Mouse (Mus musculus) liver, embryonic 14.5 days (tissue): ENCODE measurements at regions not wholly inside any gene's neighbourhood (a gene's known extent, or its start where the extent isn't known, plus 50 kb on each side); places are given as distances from the start of the nearest gene placed in this dataset.

Experiments
- ATAC-seq: fragments of 200-750 bp; cut with Nextera tagmentation; 2 replicates; pipeline ENCODE4 v1.8.0; 2017; ENCODE audit warnings: moderate number of reproducible peaks, mild to moderate bottlenecking, moderate library complexity; ENCODE audit not compliant: insufficient read depth
- DNase-seq, 3 experiments: peaks; one replicate each; pipeline ENCODE4 v3.0.0-alpha.2; 2012 to 2013; ENCODE audit warnings: low read depth in 3 of 3, low spot score in 3 of 3
- H3K27ac ChIP-seq: fragments of 300-500 bp; sonication (generic); 2 replicates; pipeline ENCODE4 v1.5.1; 2014; ENCODE audit warnings: moderate library complexity, mild to moderate bottlenecking, control low read depth, inconsistent platforms
- H3K27me3 ChIP-seq: fragments of 300-500 bp; sonication (generic); 2 replicates; pipeline ENCODE4 v1.6.1; 2014; ENCODE audit warnings: mild to moderate bottlenecking, low read length, moderate library complexity; ENCODE audit not compliant: control insufficient read depth, insufficient read depth
- H3K36me3 ChIP-seq: fragments of 300-500 bp; sonication (generic); replicated peaks from 2 replicates; pipeline ENCODE4 v1.6.1; 2014; ENCODE audit warnings: low read depth; ENCODE audit not compliant: control insufficient read depth, insufficient read depth
- H3K4me1 ChIP-seq, 2 experiments: fragments of 200-500 bp in 1 of 2; fragments of 300-500 bp in 1 of 2; sonication (generic) in 1 of 2; replicated peaks; 2 replicates each; pipeline ENCODE4 v1.6.1; 2012 to 2014; ENCODE audit warnings: antibody characterized with exemption in 1 of 2, inconsistent platforms in 1 of 2, low read length in 1 of 2; ENCODE audit not compliant: control insufficient read depth in 2 of 2, insufficient read depth in 2 of 2
- H3K4me2 ChIP-seq: fragments of 300-500 bp; sonication (generic); 2 replicates; pipeline ENCODE4 v1.6.1; 2014; ENCODE audit warnings: low read depth, mild to moderate bottlenecking, control low read depth, moderate library complexity
- H3K4me3 ChIP-seq, 2 experiments: fragments of 200-500 bp in 1 of 2; fragments of 300-500 bp in 1 of 2; sonication (generic) in 1 of 2; 2 replicates each; pipeline ENCODE4 v1.5.1; 2012 to 2014; ENCODE audit warnings: low read depth in 2 of 2, low read length in 2 of 2, mild to moderate bottlenecking in 2 of 2, control low read depth in 1 of 2, inconsistent platforms in 1 of 2, moderate library complexity in 1 of 2; ENCODE audit not compliant: insufficient read depth in 1 of 2
- H3K9ac ChIP-seq: fragments of 300-500 bp; sonication (generic); replicated peaks from 2 replicates; pipeline ENCODE4 v1.6.1; 2014; ENCODE audit warnings: mild to moderate bottlenecking, control low read depth, moderate library complexity
- H3K9me3 ChIP-seq: fragments of 300-500 bp; sonication (generic); 2 replicates; pipeline ENCODE4 v1.6.1; 2016; ENCODE audit warnings: low read length, mixed read lengths; ENCODE audit not compliant: control insufficient read depth
- CTCF ChIP-seq: IDR thresholded peaks from 2 replicates; pipeline ENCODE4 v1.5.1; 2016; ENCODE audit warnings: antibody characterized with exemption, low read depth, control low read depth
- EP300 ChIP-seq: IDR thresholded peaks from 2 replicates; pipeline ENCODE4 v1.6.1; 2016; ENCODE audit warnings: antibody characterized with exemption, low read depth
- WGBS: fragments of 180-500 bp; shearing (Covaris S2); extraction: QIAGEN DNeasy Blood & Tissue Kit; methylation state at CpG from one replicate; pipeline ENCODE4 v1.1.7; 2014; ENCODE audit not compliant: insufficient replicate concordance; 5-methylcytosine and 5-hydroxymethylcytosine counted together

DNA sequence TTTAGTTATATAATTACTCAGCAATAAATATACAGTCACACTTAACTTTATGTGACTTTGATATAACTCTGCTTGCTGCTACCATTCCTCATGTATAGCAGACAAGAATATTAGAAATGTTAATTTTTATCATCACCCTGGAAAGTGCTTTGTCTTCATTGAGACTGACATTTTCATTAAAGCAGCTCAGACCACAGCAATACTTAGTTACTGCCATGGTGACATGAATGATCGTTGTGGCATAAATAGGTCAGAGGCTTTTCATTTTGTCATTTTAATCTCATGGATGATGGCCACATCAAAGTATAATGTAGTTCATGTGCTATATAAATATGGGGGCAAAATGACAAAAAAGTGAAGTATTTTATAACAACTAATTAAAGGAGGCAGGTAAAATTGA lies 498.1 kb downstream of the Slc22a22 start:
- WGBS: 81% methylated on average over 1 of the region's 1 CpGs

GRCm38 (mm10) chr15:56975446-56976433 lies 501.7 kb downstream of the Slc22a22 start:
- TF ChIP-seq CTCF (no peak), EP300 (no peak)
- no peaks in the 10 kb centered on the region for H3K9me3 ChIP-seq
- no peaks in the 10 kb centered on the region for H3K4me1 ChIP-seq
- H3K4me2 ChIP-seq: no peak overlapping the region
- DNase-seq: no peak
- H3K9ac ChIP-seq: no peak overlapping the region
- WGBS: 40% methylated on average over 4 of the region's 4 CpGs
- no peak overlapping the region for H3K4me3 ChIP-seq
- ATAC-seq: no peak
- H3K36me3 ChIP-seq: no peaks in the 10 kb centered on the region
- H3K27me3 ChIP-seq: no peaks in the 10 kb centered on the region
- H3K27ac ChIP-seq: no peak overlapping the region

More for the DNA sequence above, 498.1 kb downstream of the Slc22a22 start:
- no peaks in the 10 kb centered on the region for H3K4me1 ChIP-seq
- no peaks in the 10 kb centered on the region for H3K27me3 ChIP-seq
- no peak overlapping the region for H3K4me2 ChIP-seq
- ATAC-seq (no peak), DNase-seq (no peak)
- no peak overlapping the region for H3K27ac ChIP-seq
- no peak overlapping the region for H3K9ac ChIP-seq
- no peaks in the 10 kb centered on the region for H3K36me3 ChIP-seq
- no peaks in the 10 kb centered on the region for H3K9me3 ChIP-seq
- no peak overlapping the region for H3K4me3 ChIP-seq
- TF ChIP-seq EP300 (no peak), CTCF (no peak)

GRCm38 (mm10) chr15:56970140-56970539 lies 507.3 kb downstream of the Slc22a22 start:
- no peak overlapping the region for H3K4me3 ChIP-seq
- WGBS: 38% methylated on average over 1 of the region's 1 CpGs

GRCm38 (mm10) chr15:56956356-56956755 lies 521.1 kb downstream of the Slc22a22 start:
- H3K9ac ChIP-seq: no peak overlapping the region
- H3K4me2 ChIP-seq: no peak overlapping the region
- no peak overlapping the region for H3K27ac ChIP-seq
- 65% methylated on average over 2 of the region's 2 CpGs for WGBS
- DNase-seq (no peak), ATAC-seq (no peak)
- no peaks in the 10 kb centered on the region for H3K36me3 ChIP-seq
- no peak overlapping the region for H3K4me3 ChIP-seq
- no peaks in the 10 kb centered on the region for H3K4me1 ChIP-seq
- TF ChIP-seq CTCF: no peak
- H3K27me3 ChIP-seq: no peaks in the 10 kb centered on the region
- H3K9me3 ChIP-seq: no peaks in the 10 kb centered on the region

More at GRCm38 (mm10) chr15:56970140-56970539, 507.3 kb downstream of the Slc22a22 start:
- DNase-seq (no peak), ATAC-seq (no peak)
- TF ChIP-seq EP300: no peak
- no peak for TF ChIP-seq CTCF
- no peak overlapping the region for H3K4me2 ChIP-seq
- H3K9ac ChIP-seq: no peak overlapping the region
- H3K9me3 ChIP-seq: no peaks in the 10 kb centered on the region
- no peaks in the 10 kb centered on the region for H3K4me1 ChIP-seq
- no peaks in the 10 kb centered on the region for H3K27me3 ChIP-seq
- no peaks in the 10 kb centered on the region for H3K36me3 ChIP-seq
- H3K27ac ChIP-seq: no peak overlapping the region

DNA sequence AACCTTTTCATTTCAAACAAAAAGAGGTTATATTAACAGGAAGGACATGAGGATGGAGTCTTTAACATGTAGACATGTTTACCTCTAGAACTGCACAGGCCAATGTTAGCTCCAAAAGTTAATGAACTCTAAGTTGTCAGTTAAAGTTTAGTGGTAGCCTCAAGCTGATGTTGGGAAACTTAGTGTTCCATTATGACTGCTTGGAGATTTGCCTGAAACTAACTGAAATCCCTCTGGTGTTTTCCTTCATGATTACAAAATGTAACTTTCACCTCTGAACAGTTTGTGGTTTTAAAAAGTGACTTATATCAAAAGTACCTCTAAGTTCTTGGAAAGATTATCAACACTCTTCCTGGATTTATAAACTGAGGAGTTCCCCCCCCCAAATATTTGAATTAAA lies 525.2 kb downstream of the Slc22a22 start:
- Histone ChIP-seq H3K27me3 (no peaks in the 10 kb centered on the region), H3K9ac (no peak overlapping the region), H3K4me3 (no peak overlapping the region), H3K36me3 (no peaks in the 10 kb centered on the region), H3K27ac (no peak overlapping the region), H3K4me2 (no peak overlapping the region), H3K4me1 (no peaks in the 10 kb centered on the region), H3K9me3 (no peaks in the 10 kb centered on the region)
- DNase-seq (no peak), ATAC-seq (no peak)
- TF ChIP-seq EP300: no peak
- no peak for TF ChIP-seq CTCF
